Mouse (Mus musculus) liver, postnatal 0 days (tissue): ENCODE data around the gene Fosb.

ENCODE experiments used
- CTCF ChIP-seq: sonication (generic); IDR thresholded peaks from 2 replicates; pipeline ENCODE4 v1.5.1; 2016; ENCODE audit warnings: antibody characterized with exemption, low read depth
- EP300 ChIP-seq: IDR thresholded peaks from 2 replicates; pipeline ENCODE4 v1.6.1; 2016; ENCODE audit warnings: antibody characterized with exemption, low read depth, mild to moderate bottlenecking

DNA sequence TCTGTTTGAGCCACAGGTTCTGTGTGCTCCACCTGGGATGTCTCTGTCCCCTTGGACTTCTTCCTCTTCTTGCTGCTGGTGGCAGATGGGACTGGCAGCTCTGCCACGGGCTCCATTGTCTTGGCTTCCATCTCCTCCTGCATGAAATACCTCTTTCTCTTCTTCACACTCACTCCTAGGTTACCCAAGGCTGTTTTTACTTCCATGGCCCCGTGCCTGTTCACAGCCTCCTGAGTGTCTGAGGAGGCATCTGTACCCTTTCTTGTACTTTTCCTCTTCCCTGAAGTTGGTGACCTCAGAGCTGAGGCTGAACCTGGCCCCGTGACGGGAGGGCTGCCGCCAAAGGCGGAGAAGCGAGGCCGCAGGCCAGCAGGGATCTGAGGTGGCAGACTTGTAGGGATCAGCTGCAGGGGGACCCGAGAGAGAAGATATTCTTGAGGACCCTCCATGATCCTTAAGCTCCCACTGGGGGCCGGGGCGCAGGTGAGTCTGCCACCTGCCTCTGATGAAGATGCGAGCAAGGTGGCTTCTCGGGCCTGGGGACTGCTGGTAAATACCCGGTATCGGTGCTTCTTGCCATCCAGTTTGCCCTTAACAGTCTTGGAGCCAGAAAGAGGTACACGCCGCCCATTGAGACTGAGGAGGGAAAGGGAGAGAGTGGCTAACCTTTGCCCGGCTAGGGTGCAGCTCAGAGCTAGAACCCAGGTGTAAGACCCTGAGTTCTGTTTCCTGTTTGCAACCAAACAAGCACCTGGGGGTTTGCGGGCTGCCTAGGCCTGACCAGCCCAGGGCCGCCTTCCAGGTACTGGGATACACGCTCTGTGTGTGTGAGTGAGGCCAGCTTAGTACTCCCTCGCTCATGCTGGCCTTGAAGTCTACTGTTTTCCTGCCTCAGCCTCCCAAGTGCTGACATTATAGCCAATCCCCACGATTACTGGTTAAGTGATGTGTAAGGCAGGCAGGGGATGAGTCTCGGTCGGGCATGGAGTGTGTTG, 47.8 kb upstream of the Fosb start:
- TF ChIP-seq CTCF (no peak), EP300 (no peak)
